Mouse (Mus musculus) neural tube, embryonic 15.5 days (tissue): Measurements from ENCODE around the gene Nup210. TPM values are rescaled to one million over a fixed set of nuclear protein-coding genes. Genes with fewer than 3 reads are reported as not detected.

Experiments
- ATAC-seq: fragments of 200-750 bp; cut with Nextera tagmentation; 2 replicates; pipeline ENCODE4 v1.8.0; 2017; ENCODE audit warnings: mild to moderate bottlenecking, moderate TSS enrichment, moderate library complexity; ENCODE audit not compliant: low FRiP score
- H3K27ac ChIP-seq: fragments of 300-500 bp; sonication (generic); replicated peaks from 2 replicates; pipeline ENCODE4 v1.5.1; 2015; ENCODE audit warnings: mild to moderate bottlenecking, inconsistent platforms
- H3K27me3 ChIP-seq: fragments of 300-500 bp; sonication (generic); replicated peaks from 2 replicates; pipeline ENCODE4 v1.6.1; 2015; ENCODE audit warnings: inconsistent platforms
- H3K36me3 ChIP-seq: fragments of 300-500 bp; sonication (generic); 2 replicates; pipeline ENCODE4 v1.6.1; 2015; ENCODE audit warnings: inconsistent platforms
- H3K4me1 ChIP-seq: fragments of 300-500 bp; sonication (generic); 2 replicates; pipeline ENCODE4 v1.6.1; 2015; ENCODE audit warnings: inconsistent platforms
- H3K4me2 ChIP-seq: fragments of 300-500 bp; sonication (generic); 2 replicates; pipeline ENCODE4 v1.6.1; 2015; ENCODE audit warnings: inconsistent platforms, mild to moderate bottlenecking, moderate library complexity
- H3K4me3 ChIP-seq: fragments of 300-500 bp; sonication (generic); replicated peaks from 2 replicates; pipeline ENCODE4 v1.5.1; 2015; ENCODE audit warnings: mild to moderate bottlenecking, inconsistent platforms
- H3K9ac ChIP-seq: fragments of 300-500 bp; sonication (generic); replicated peaks from 2 replicates; pipeline ENCODE4 v1.6.1; 2015; ENCODE audit warnings: mild to moderate bottlenecking, inconsistent platforms
- H3K9me3 ChIP-seq: fragments of 300-500 bp; sonication (generic); replicated peaks from 2 replicates; pipeline ENCODE4 v1.6.1; 2016; ENCODE audit warnings: inconsistent platforms
- WGBS: fragments of 180-500 bp; shearing (Covaris S2); methylation state at CpG from one replicate; pipeline ENCODE4 v1.1.7; 2015; ENCODE audit warnings: mixed read lengths; 5-methylcytosine and 5-hydroxymethylcytosine counted together
- polyA plus RNA-seq: library from polyadenylated mRNA; unstranded; fragments of >200 nt; fragmentation: Nextera tagmentation; extraction: Ambion mirVana; gene quantifications from 2 replicates; pipeline ENCODE4 v1.2.1, GENCODE M21; 2015

The Nup210 gene
- polyA plus RNA-seq, 1 experiment from 2014 or later = 15.4 TPM

DNA sequence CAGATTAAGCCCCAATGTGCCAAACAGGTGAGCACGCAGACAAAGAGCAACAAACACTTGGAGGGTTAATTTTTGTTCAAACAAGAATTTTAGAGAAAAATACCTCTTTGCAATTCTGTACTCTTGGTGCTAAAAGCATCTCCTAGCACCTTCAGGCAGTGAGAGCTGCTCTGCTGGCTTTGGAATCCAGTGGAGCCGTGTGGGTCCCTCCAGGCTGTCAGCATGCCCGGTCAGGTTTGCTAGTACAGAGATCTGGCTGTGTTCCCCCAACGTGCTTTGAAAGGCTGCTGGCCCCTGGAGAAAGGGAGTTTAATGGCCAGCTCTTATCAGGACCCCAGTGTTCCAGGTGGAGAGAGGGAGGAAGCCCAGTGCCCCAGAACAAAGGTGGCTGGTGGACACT lies 105.1 kb downstream of the Nup210 start:
- ATAC-seq = no peak
- no peak overlapping the region for H3K4me2 ChIP-seq
- H3K9ac ChIP-seq = no peak overlapping the region
- WGBS = 77% methylated on average over 4 of the region's 4 CpGs
- H3K4me1 ChIP-seq = no peaks in the 10 kb centered on the region
- no peaks in the 10 kb centered on the region for H3K27me3 ChIP-seq
- H3K27ac ChIP-seq = no peak overlapping the region
- no peaks in the 10 kb centered on the region for H3K9me3 ChIP-seq
- peaks cover 11% of the 10 kb centered on the region; the same call in 1 of the 2 replicates for H3K36me3 ChIP-seq
- H3K4me3 ChIP-seq = no peak overlapping the region

DNA sequence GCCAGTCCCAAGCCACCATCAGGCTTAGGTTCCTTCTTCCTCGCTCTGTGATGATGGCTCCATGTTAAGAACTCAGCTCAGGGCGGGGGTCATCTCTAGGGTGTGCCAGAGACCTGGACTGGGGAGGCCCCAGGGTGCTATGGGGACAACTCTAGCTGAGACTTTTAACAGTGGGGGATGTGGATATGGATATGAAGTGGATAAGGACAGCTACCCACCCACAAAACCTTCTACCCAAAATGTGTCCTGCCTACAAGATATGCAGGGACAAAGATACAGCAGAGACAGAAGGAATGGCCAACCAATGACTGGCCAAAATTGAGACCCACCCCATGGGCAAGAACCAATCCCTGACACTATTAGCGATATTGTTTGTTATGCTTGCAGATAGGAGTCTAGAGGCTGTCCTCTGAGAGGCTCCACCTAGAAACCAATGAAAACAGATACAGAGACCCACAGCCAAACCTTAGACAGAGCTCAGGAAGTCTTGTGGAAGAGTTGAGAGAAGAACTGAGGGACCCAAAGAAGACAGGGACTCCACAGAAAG lies 108.3 kb downstream of the Nup210 start:
- Histone ChIP-seq H3K4me2 (no peak overlapping the region), H3K4me1 (no peaks in the 10 kb centered on the region), H3K9ac (no peak overlapping the region), H3K9me3 (no peaks in the 10 kb centered on the region), H3K27me3 (no peaks in the 10 kb centered on the region), H3K36me3 (peaks cover 3% of the 10 kb centered on the region; the same call in 1 of the 2 replicates), H3K4me3 (no peak overlapping the region), H3K27ac (no peak overlapping the region)
- 92% methylated on average over 3 of the region's 3 CpGs for WGBS
- no peak for ATAC-seq

DNA sequence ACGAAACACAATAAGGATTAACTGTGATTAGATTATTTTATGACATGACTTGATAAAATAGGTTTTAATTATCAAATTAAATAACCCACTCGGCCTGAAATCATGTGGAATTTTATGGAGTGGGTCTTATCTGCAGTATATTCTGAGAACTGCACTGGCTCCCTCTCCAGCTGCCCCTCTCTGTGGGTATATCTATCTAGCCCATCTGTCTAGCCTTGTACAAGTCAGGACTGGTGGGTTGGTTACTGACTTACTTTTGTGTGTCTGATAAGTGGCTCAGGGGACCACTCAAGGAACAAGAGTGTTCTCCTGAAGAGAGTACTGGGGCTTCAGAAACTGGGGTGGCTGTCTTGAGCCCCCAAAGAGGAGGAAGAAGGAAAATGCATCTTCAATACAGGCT lies 109.4 kb downstream of the Nup210 start:
- Histone ChIP-seq H3K36me3 (no peaks in the 10 kb centered on the region), H3K27me3 (no peaks in the 10 kb centered on the region), H3K9ac (no peak overlapping the region), H3K27ac (no peak overlapping the region), H3K4me3 (no peak overlapping the region), H3K4me2 (no peak overlapping the region), H3K4me1 (no peaks in the 10 kb centered on the region), H3K9me3 (no peaks in the 10 kb centered on the region)
- 51% methylated on average over 2 of the region's 2 CpGs for WGBS
- no peak for ATAC-seq

DNA sequence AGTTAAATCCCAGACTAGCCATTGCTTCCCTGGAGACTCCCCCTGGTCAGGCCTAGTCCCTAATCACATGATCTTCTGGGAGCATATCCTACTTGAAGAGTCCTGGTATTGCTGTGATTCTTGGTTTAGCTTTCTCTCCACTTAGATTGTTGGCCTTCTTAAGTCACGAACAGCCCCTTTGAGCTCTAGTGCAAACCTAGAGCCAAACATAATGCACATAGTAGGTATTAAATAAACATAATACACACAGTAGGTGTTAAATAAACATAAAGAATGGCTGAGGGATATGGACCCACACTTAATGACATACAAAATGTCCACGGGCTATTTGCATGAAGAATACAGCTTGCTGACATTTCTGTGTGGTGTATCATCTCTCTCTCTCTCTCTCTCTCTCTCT lies 112.5 kb downstream of the Nup210 start:
- 96% methylated on average over 2 of the region's 2 CpGs for WGBS

DNA sequence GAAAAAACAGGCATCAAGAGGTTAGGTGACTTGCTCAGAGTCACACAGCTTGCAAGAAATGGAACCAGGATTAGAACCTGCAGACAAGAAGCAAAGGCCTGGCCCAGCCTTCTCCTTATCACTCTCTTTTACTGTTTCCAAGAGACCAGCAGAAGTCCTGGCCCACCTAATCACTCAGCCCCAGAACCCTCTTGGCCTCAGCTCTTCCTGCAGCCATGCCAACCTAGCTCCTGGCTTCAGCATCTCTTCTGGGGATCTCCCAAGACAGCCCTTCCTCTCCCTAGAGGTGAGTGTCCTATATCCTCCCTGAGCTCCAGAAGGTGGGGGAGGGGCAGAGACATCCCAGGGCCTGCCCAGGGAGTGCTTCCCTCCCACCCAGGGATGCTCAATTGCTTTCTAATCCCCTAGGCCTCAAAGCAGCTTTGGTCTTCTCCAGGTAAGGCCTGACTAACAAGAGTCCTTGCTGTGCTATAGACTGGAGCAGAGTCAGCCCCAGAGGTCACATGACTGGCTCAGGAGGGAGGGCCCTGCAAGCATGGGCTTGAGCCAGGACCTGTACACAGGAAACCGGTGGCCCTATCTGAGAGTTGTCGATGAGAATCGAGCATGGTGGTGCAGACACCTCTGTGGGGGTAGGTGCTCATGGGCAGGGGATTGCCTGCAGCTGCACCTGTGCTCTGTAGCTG lies 113.2 kb downstream of the Nup210 start:
- Histone ChIP-seq H3K4me2 (no peak overlapping the region), H3K27me3 (no peaks in the 10 kb centered on the region), H3K4me3 (no peak overlapping the region), H3K9me3 (no peaks in the 10 kb centered on the region), H3K4me1 (peaks cover 18% of the 10 kb centered on the region), H3K36me3 (no peaks in the 10 kb centered on the region), H3K27ac (no peak overlapping the region), H3K9ac (no peak overlapping the region)
- no peak for ATAC-seq
- WGBS = 44% methylated on average over 3 of the region's 3 CpGs

More for the DNA sequence above, 112.5 kb downstream of the Nup210 start:
- H3K36me3 ChIP-seq = no peaks in the 10 kb centered on the region
- H3K27me3 ChIP-seq = no peaks in the 10 kb centered on the region
- no peak overlapping the region for H3K4me3 ChIP-seq
- H3K9ac ChIP-seq = no peak overlapping the region
- no peaks in the 10 kb centered on the region for H3K9me3 ChIP-seq
- ATAC-seq = no peak
- H3K4me1 ChIP-seq = peaks cover 18% of the 10 kb centered on the region
- H3K4me2 ChIP-seq = no peak overlapping the region
- no peak overlapping the region for H3K27ac ChIP-seq

DNA sequence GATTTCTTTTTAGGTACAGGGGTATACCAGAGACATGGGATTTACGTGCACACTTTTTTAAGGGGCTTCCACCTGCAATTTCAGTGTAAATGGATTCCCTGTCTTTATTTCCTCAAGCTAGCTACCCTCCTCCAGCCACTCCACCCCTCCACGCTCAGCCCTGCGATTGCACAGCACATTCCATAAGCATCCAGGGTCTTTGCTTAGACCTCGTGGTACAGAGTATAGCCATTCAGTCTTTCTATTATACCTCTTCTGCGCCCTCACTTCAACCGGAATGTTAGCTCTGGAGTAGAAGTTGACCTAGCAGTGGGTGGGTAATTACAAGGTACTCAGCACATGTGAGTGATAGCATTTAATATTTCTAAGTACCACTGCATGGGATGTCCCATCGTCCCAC lies 115.1 kb downstream of the Nup210 start:
- no peaks in the 10 kb centered on the region for H3K9me3 ChIP-seq
- H3K4me2 ChIP-seq = peak overlapping the region; percentile 43
- H3K9ac ChIP-seq = no peak overlapping the region
- H3K36me3 ChIP-seq = no peaks in the 10 kb centered on the region
- WGBS = 44% methylated on average over 7 of the region's 7 CpGs
- no peaks in the 10 kb centered on the region for H3K27me3 ChIP-seq
- no peak overlapping the region for H3K27ac ChIP-seq
- no peak overlapping the region for H3K4me3 ChIP-seq
- ATAC-seq = no peak
- peaks cover 18% of the 10 kb centered on the region for H3K4me1 ChIP-seq

DNA sequence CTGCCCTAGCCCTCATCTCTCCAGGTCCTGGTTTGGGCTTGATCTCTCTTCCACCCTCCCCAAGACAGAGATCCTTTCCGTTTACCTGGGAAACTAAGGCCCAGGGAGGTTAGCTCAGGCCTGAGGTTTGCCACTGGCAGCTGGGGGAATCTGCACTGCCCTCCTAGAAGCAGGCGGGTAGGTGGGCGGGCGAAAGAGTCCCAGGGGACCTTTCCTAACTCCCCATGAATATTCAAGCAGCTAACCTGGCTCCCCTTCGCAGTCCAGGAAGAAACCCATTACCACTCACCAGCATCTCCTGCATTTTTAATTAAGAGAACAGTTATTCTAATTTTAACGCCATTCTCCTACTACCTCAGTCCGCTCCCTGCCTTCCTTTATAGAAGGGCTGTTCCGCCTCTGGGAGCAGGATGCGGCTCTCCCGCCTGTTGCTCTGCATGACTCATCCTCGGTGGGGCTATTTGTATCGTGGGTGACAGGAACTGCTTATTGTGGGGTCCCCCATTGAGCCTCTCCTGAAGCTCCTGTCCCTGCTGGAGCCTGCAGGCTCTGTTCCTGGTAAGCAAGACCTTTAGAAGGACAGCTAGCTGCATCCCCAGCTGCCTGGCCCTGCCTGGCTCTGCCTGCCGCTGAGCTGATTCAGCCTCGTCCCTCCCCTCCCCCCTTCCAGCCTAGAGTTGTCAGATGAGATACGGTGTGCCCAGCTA lies 115.7 kb downstream of the Nup210 start:
- Histone ChIP-seq H3K4me1 (peaks cover 18% of the 10 kb centered on the region), H3K27me3 (no peaks in the 10 kb centered on the region), H3K9ac (no peak overlapping the region), H3K9me3 (no peaks in the 10 kb centered on the region), H3K27ac (0 out of 2 replicates have a peak overlapping the region, but pooled peaks have one; percentile 46), H3K4me3 (no peak overlapping the region), H3K4me2 (peak overlapping the region; percentile 43), H3K36me3 (no peaks in the 10 kb centered on the region)
- ATAC-seq = peak; percentile 72
- WGBS = 9% methylated on average over 15 of the region's 15 CpGs

DNA sequence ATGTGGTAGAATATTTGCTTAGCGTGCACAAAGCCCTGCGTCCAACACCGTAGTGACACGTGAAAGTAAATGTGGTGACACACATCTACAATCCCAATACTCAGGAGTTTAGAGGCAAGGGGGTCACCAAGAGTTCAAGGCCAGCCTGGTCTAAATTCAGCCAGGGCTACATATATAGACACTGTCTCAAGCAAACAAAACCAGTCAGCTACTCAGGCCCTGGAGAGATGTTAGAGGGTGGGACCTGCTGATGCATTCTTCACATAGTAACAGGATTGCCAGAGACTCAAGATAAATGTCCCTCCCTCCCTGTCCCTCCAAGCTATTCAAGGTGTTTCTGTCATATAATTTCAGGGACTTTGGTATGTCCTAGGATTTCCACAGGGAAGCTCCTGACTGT lies 117.5 kb downstream of the Nup210 start:
- Histone ChIP-seq H3K27me3 (no peaks in the 10 kb centered on the region), H3K27ac (no peak overlapping the region), H3K9ac (no peak overlapping the region), H3K4me1 (peaks cover 18% of the 10 kb centered on the region), H3K9me3 (no peaks in the 10 kb centered on the region), H3K36me3 (no peaks in the 10 kb centered on the region), H3K4me3 (no peak overlapping the region), H3K4me2 (no peak overlapping the region)
- ATAC-seq = no peak
- 91% methylated on average over 4 of the region's 4 CpGs for WGBS

DNA sequence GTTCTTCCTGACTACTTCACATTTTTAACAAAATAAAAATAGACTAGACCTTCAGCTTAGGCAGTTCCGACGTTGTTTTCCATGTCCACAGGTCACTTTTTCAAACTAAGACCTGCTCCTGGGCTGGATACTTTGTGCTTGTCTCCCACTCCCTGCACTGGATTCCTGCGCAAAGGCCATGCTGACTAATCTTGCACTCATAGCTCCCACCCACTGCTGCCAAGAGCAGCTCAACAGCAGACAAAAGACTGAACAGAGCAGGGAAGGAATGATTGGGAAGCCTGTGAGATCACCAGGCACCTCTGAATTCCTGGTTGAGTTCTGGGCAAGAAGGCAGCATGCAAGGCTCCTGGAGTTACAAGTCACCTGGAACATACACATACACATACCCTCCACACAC lies 119.6 kb downstream of the Nup210 start:
- no peak for ATAC-seq
- Histone ChIP-seq H3K4me1 (peaks cover 18% of the 10 kb centered on the region), H3K9ac (no peak overlapping the region), H3K36me3 (no peaks in the 10 kb centered on the region), H3K4me3 (no peak overlapping the region), H3K27ac (no peak overlapping the region), H3K27me3 (no peaks in the 10 kb centered on the region), H3K4me2 (no peak overlapping the region), H3K9me3 (no peaks in the 10 kb centered on the region)
- 96% methylated on average over 3 of the region's 3 CpGs for WGBS

DNA sequence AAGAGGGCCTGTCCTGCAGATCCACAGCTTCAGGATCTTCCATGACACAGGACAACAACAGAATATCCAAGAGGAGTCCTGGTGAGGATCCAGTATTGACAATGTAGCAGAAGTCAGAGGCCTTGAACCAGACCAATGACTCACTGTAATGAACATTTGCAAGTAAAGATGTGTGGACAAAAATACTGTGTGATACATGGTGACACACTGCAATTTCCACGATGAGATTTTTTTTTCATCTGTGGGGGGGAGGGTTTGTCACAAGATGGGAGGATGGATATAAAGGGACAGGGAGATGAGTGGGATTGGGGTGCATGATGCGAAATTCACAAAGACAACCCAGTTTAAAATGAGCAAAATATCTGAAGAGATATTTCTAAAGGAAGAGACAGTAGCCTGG lies 120.4 kb downstream of the Nup210 start:
- Histone ChIP-seq H3K4me2 (no peak overlapping the region), H3K36me3 (no peaks in the 10 kb centered on the region), H3K27me3 (no peaks in the 10 kb centered on the region), H3K9me3 (no peaks in the 10 kb centered on the region), H3K4me1 (peaks cover 12% of the 10 kb centered on the region), H3K4me3 (no peak overlapping the region), H3K9ac (no peak overlapping the region), H3K27ac (no peak overlapping the region)
- 91% methylated on average over 2 of the region's 2 CpGs for WGBS
- no peak for ATAC-seq

DNA sequence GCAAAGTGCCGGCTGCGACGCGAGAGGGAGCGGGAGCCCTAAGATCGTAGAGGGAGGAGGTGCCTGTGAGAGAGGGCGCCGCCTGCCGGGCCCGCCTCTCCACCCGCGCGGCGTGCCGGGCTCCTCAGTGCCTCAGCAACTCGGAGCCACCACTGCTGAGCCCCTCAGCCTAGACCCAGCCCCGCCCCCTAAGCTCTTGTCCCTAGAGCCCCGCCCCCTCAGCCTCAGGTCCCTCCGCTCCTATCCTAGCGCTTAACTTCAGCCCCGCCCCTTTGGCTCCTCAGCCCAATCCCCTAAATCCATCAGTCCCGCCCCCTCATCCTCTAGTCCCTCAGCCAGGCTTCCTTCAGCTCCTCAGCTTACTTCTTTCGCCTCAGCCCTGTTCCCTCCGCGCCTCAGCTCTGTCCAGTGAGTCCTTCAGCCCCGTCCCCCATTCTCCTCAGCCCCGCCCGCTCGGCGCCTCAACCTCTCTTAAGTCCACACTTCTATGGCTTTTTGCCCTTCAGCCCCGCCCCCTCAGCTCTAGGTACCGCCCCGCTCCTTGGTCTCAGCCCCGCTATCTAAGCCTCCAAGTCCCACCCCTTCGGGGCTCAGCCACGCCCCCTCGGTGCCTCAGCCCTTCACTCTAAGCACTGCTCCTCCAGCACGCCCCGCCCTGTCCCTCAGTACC lies 127.8 kb downstream of the Nup210 start, which contains the start of gene Iqsec1:
TSS of gene Iqsec1 (minus strand) at position 38 of the 670 bp plus-strand sequence.
- H3K27me3 ChIP-seq = 0 out of 2 replicates have a peak, but pooled peaks cover 6% of the 10 kb centered on the region
- H3K27ac ChIP-seq = peak within 1 kb of the TSS; percentile 77
- ATAC-seq = peak; percentile 96
- WGBS = under 1% methylated on average over 30 of the region's 39 CpGs
- peaks cover 7% of the 10 kb centered on the region; the same call in 1 of the 2 replicates for H3K9me3 ChIP-seq
- peak within 1 kb of the TSS; percentile 100 for H3K4me2 ChIP-seq
- peak within 1 kb of the TSS; percentile 76 for H3K9ac ChIP-seq
- H3K36me3 ChIP-seq = no peaks in the 10 kb centered on the region
- peak within 1 kb of the TSS; percentile 76 for H3K4me3 ChIP-seq
- H3K4me1 ChIP-seq = peaks cover 20% of the 10 kb centered on the region
